Mouse (Mus musculus): Measurements from ENCODE around the gene Auts2.

- TF ChIP-seq CHD2 (IDR thresholded peaks at IDR 0.05; ENCODE audit: low read depth, low read length) (no peak), ZNF384 (IDR thresholded peaks at IDR 0.05; ENCODE audit: low read depth, low read length) (no peak)
These were observed 104.7 kb downstream of the Auts2 start for GRCm38 (mm10) chr5:132438414-132438813.
